Mouse (Mus musculus) cerebellum, adult 2 months (tissue): Measurements from ENCODE around the gene Elk3.

Experiments used
- CTCF ChIP-seq: fragments of 200-500 bp; IDR thresholded peaks from 2 replicates; pipeline ENCODE4 v1.5.1; 2011; ENCODE audit warnings: low read depth, mild to moderate bottlenecking, control low read depth, low read length, moderate library complexity, borderline replicate concordance; ENCODE audit not compliant: insufficient read depth
- POLR2A ChIP-seq: fragments of 200-500 bp; IDR thresholded peaks from 2 replicates; pipeline ENCODE4 v1.6.1; 2011; ENCODE audit warnings: low read length, control low read depth, borderline replicate concordance; ENCODE audit not compliant: insufficient read depth

- no peak for TF ChIP-seq CTCF
- TF ChIP-seq POLR2A: no peak
Observed at GRCm38 (mm10) chr10:93253156-93253555, 57.8 kb downstream of the Elk3 start.
